Mouse (Mus musculus) inflammation-experienced regulatory T-cells, adult 6 months (primary cell): ENCODE data around the gene Pdcd10. TPM values are rescaled to one million over a fixed set of nuclear protein-coding genes. Genes with fewer than 3 reads are reported as not detected.

Experiments used
- ATAC-seq: one replicate; pipeline ENCODE4 v1.8.0; 2017
- polyA plus RNA-seq, 3 experiments: library from polyadenylated mRNA; unstranded; fragments of 100-300 nt; shearing (Covaris generic); gene quantifications; one replicate each; pipeline ENCODE4 v1.2.1; 2017

Pdcd10 gene
- polyA plus RNA-seq, 3 experiments from 2014 or later: 216 to 320 (median 252) TPM

DNA sequence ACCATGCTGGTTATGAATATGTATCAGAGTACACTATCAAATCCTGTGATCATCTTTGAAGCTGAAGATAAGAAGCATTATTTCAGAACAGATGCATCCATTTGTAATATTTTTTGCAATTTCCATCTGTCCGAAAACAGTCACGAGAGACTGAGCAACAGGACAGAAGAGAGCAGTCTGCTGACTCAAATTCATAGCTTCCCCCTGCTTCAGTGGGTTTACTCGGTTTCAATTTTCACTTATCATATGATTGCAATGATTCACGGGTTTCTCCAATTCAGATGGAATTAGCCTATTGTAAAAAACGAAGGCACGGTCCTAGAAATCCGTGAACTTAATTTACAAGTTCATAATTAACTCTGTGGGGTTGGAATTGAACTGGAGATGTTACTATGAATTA lies 88.5 kb downstream of the Pdcd10 start:
- no peak for ATAC-seq

Other genes starting within 250 kb of the Pdcd10 start
- under 1 TPM; 0.17 to 0.41 (median 0.32) TPM for gene Wdr49, start 74.7 kb downstream of the Pdcd10 start, polyA plus RNA-seq
- gene Serpini1, start 691 bp upstream of the Pdcd10 start, polyA plus RNA-seq: 10 to 100 TPM; 16.7 to 29.6 (median 22.7) TPM
- gene Gm29133, start 191.3 kb upstream of the Pdcd10 start, polyA plus RNA-seq: not detected